Mouse (Mus musculus) liver, embryonic 12.5 days (tissue): Measurements from ENCODE around the gene Vgll4. TPM values are rescaled to one million over a fixed set of nuclear protein-coding genes. Genes with fewer than 3 reads are reported as not detected.

Source experiments
- ATAC-seq: fragments of 200-750 bp; cut with Nextera tagmentation; 2 replicates; pipeline ENCODE4 v1.8.0; 2017; ENCODE audit warnings: moderate number of reproducible peaks, mild to moderate bottlenecking, moderate library complexity
- H3K27ac ChIP-seq: fragments of 300-500 bp; sonication (generic); 2 replicates; pipeline ENCODE4 v1.5.1; 2016; ENCODE audit warnings: mild to moderate bottlenecking
- H3K27me3 ChIP-seq: fragments of 300-500 bp; sonication (generic); replicated peaks from 2 replicates; pipeline ENCODE4 v1.6.1; 2016; ENCODE audit warnings: mild to moderate bottlenecking, moderate library complexity
- H3K36me3 ChIP-seq: fragments of 300-500 bp; sonication (generic); 2 replicates; pipeline ENCODE4 v1.6.1; 2016; ENCODE audit warnings: mild to moderate bottlenecking, moderate library complexity
- H3K4me1 ChIP-seq: fragments of 300-500 bp; sonication (generic); 2 replicates; pipeline ENCODE4 v1.6.1; 2016
- H3K4me2 ChIP-seq: fragments of 300-500 bp; sonication (generic); 2 replicates; pipeline ENCODE4 v1.6.1; 2016; ENCODE audit warnings: mild to moderate bottlenecking, moderate library complexity
- H3K4me3 ChIP-seq: fragments of 300-500 bp; sonication (generic); 2 replicates; pipeline ENCODE4 v1.5.1; 2016; ENCODE audit warnings: mild to moderate bottlenecking, moderate library complexity
- H3K9ac ChIP-seq: fragments of 300-500 bp; sonication (generic); 2 replicates; pipeline ENCODE4 v1.6.1; 2016; ENCODE audit warnings: mild to moderate bottlenecking, moderate library complexity
- H3K9me3 ChIP-seq: fragments of 300-500 bp; sonication (generic); replicated peaks from 2 replicates; pipeline ENCODE4 v1.6.1; 2016; ENCODE audit warnings: mild to moderate bottlenecking, moderate library complexity
- WGBS: fragments of 180-500 bp; shearing (Covaris S2); methylation state at CpG from one replicate; pipeline ENCODE4 v1.1.7; 2016; ENCODE audit not compliant: insufficient replicate concordance; 5-methylcytosine and 5-hydroxymethylcytosine counted together
- polyA plus RNA-seq: library from polyadenylated mRNA; unstranded; fragments of >200 nt; fragmentation: Nextera tagmentation; extraction: Ambion mirVana; gene quantifications from 2 replicates; pipeline ENCODE4 v1.2.1, GENCODE M21; 2016

Vgll4 gene
- polyA plus RNA-seq, 1 experiment from 2014 or later, result 19.3 TPM

DNA sequence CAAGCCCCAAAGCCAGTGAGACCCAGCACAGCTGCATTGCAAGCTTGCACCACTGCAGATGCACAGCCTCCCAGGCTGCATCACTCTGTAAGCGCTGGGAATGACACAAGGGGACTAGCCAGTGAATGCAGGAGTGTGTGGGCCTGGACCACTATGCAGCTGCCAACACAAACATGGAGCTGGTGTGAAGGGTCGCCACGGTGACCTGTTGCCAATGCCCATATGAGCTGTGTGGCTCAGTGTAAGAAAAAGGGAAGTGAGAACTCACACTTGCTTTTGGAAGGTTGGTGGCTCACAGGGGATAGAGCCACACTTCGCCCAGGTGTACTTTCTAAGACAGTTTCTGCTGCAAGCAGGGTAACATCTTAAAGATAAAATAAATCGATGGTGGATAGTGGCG is 83.8 kb downstream of the Vgll4 start:
- ATAC-seq, result no peak
- peaks cover 47% of the 10 kb centered on the region for H3K36me3 ChIP-seq
- H3K4me1 ChIP-seq, result peaks cover 76% of the 10 kb centered on the region
- H3K9me3 ChIP-seq, result no peaks in the 10 kb centered on the region
- no peak overlapping the region for H3K27ac ChIP-seq
- H3K27me3 ChIP-seq, result no peaks in the 10 kb centered on the region
- no peak overlapping the region for H3K4me2 ChIP-seq
- WGBS, result 72% methylated on average over 6 of the region's 6 CpGs
- H3K9ac ChIP-seq, result no peak overlapping the region
- no peak overlapping the region for H3K4me3 ChIP-seq

DNA sequence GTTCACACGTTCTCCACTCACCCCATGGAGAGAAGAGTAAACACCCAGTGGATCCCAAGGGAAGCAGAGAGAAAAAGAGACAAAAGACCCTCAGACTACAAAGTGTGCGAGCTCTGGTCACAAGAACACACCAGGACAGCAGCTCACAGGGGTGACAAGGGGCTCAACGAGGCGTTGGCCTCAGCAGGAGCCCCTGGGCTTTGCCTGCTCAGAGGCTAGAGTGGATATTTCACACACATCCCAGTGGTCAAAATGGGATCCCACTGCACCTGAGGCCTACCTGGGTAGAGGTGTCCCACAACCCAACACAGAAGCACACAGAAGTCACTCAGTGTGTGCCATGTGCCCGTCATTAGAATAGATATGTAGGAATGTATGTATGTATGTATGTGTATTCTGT is 84.7 kb downstream of the Vgll4 start:
- H3K4me1 ChIP-seq, result peaks cover 77% of the 10 kb centered on the region
- no peak overlapping the region for H3K9ac ChIP-seq
- peaks cover 40% of the 10 kb centered on the region for H3K36me3 ChIP-seq
- H3K4me3 ChIP-seq, result no peak overlapping the region
- ATAC-seq, result no peak
- H3K27me3 ChIP-seq, result no peaks in the 10 kb centered on the region
- no peak overlapping the region for H3K27ac ChIP-seq
- 80% methylated on average over 5 of the region's 5 CpGs for WGBS
- no peaks in the 10 kb centered on the region for H3K9me3 ChIP-seq
- H3K4me2 ChIP-seq, result no peak overlapping the region

DNA sequence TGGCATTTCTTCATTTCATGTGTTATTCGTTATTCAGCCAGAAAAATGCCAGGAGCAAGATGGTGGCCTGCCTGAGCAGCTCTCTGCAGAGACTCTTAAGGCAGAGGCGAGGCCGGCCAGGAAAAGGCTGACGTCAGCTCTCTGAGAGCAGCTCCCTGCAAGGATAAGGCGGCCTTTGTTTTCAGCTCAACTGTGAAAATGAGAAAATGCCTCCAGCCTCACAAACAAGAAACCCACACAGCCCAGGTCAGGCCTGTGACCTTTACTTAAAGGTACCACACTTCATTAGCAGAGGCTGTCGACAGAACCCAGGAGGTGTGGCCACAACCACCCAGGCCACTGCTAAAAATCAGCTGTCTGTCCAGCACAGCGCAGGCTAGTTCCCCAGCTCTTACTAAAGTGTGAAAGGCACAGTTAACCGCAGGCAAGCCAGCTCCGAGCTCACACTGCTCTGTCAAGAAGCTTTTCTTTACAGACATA is 86.5 kb downstream of the Vgll4 start:
- peak overlapping the region; percentile 20; the same call in 1 of the 2 replicates for H3K9ac ChIP-seq
- WGBS, result 19% methylated on average over 9 of the region's 9 CpGs

DNA sequence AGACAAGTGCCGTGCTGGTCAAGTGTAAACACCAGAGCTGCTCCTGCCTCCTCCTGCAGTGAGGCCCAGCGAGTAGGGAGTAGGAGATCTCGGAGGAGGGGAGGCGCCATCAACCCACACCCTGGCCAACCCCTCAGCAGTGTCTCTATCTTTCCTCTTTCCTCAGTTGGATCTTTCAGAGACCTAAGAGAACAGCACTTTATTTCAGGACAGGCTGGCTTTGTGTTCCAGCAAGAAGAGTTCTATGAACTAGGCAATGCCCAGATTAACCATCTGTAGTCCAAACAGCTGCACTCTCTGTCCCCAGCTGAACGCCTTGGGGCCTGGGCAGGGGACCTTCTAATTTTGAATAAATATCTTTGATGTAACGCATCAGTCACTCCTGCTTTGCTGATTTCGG is 87.1 kb downstream of the Vgll4 start:
- Histone ChIP-seq H3K9ac (peak overlapping the region; percentile 20), H3K9me3 (no peaks in the 10 kb centered on the region), H3K4me1 (peaks cover 87% of the 10 kb centered on the region), H3K4me2 (peak overlapping the region; percentile 31), H3K27ac (peak overlapping the region; percentile 65), H3K36me3 (peaks cover 24% of the 10 kb centered on the region), H3K4me3 (no peak overlapping the region), H3K27me3 (no peaks in the 10 kb centered on the region)
- 37% methylated on average over 7 of the region's 7 CpGs for WGBS
- peak; percentile 31; the same call in 1 of the 2 replicates for ATAC-seq

More for the DNA sequence above, 86.5 kb downstream of the Vgll4 start:
- no peaks in the 10 kb centered on the region for H3K9me3 ChIP-seq
- peaks cover 85% of the 10 kb centered on the region for H3K4me1 ChIP-seq
- H3K36me3 ChIP-seq, result peaks cover 29% of the 10 kb centered on the region
- no peaks in the 10 kb centered on the region for H3K27me3 ChIP-seq
- peak overlapping the region; percentile 31 for H3K4me2 ChIP-seq
- H3K27ac ChIP-seq, result peak overlapping the region; percentile 65
- no peak overlapping the region for H3K4me3 ChIP-seq
- ATAC-seq, result peak; percentile 44

DNA sequence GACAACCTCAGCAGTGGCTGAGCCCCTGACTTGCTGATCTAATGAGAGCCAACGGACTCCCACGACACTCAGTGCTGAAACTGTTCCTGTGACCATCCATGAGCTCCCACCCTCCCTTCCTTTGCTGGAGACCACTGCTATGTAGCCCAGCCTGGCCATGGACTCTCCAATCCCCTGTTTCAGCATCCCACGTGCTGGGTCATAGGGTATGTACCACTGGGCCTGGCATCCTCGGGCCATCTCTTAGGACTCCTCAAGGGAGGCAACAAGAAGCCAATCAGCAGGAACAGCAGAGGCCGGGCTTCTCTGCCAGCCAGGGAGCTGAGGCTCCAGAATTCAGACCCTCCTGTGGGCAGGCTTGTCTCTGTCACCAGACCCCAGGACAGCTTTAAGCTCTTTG is 87.6 kb downstream of the Vgll4 start:
- Histone ChIP-seq H3K36me3 (peaks cover 21% of the 10 kb centered on the region), H3K9ac (peak overlapping the region; percentile 20; the same call in 1 of the 2 replicates), H3K4me3 (no peak overlapping the region), H3K27ac (peak overlapping the region; percentile 65), H3K27me3 (no peaks in the 10 kb centered on the region), H3K4me2 (peak overlapping the region; percentile 31), H3K4me1 (peaks cover 87% of the 10 kb centered on the region), H3K9me3 (no peaks in the 10 kb centered on the region)
- no peak for ATAC-seq
- WGBS, result 77% methylated on average over 5 of the region's 5 CpGs

DNA sequence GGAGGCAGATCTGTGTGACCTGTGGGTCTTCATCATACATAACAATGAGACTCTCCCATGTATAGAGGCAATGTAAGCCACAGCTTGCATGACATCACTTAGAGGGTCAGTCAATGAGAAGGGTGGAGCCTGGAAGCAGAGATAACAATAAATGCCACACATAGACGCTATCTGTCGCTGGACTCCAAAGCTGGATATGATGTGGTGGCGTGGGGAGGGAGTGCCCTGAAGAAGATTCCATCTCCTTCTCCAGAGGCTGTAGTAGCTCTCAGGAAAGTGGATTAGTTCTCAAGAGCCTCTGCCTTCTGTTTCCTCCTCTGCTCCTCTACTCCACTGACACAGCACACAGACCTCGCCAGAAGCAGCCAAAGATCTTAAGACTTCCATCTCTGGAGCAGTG is 89.0 kb downstream of the Vgll4 start:
- Histone ChIP-seq H3K4me3 (no peak overlapping the region), H3K36me3 (peaks cover 16% of the 10 kb centered on the region), H3K27ac (peak overlapping the region; percentile 40; the same call in 1 of the 2 replicates), H3K27me3 (no peaks in the 10 kb centered on the region), H3K4me1 (peaks cover 87% of the 10 kb centered on the region), H3K9ac (no peak overlapping the region), H3K9me3 (no peaks in the 10 kb centered on the region), H3K4me2 (no peak overlapping the region)
- WGBS, result 25% methylated on average over 4 of the region's 4 CpGs
- no peak; the same call in 1 of the 2 replicates for ATAC-seq

DNA sequence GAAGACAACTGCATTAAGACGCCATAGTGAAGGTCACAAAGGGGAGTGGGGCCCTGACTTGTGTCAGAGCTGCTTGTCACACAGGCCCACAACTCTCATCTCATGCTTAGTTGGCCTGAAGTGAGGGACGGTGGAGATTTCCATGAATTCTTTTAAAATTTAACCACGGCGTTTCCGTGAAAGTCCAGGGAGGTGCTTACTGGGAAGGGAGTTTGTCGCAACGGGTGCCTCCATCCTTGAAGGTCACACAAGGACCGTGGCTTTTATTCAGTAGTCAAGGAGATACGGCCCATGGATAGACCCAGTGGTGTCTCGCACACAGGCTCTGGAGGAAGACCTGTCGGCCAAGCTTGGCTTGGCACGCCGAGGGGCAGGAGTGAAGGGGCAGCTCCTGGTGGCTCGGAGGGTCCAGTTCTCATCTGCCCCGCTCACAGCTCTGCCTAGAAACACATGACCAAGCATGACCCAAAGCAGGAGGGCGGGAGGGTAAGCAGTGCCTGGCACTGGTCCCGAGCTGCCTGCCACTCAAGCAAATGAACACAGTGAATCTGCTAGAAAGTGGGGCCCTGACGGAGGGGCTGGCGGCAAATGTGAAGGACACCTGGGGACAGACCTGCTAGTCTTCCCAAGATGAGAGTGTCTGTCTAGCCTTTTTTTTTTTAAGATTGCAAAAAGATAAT is 90.8 kb downstream of the Vgll4 start:
- no peaks in the 10 kb centered on the region for H3K9me3 ChIP-seq
- H3K9ac ChIP-seq, result no peak overlapping the region
- peaks cover 100% of the 10 kb centered on the region for H3K4me1 ChIP-seq
- H3K4me2 ChIP-seq, result no peak overlapping the region
- WGBS, result 75% methylated on average over 19 of the region's 19 CpGs
- H3K4me3 ChIP-seq, result no peak overlapping the region
- peaks cover 3% of the 10 kb centered on the region for H3K36me3 ChIP-seq
- H3K27ac ChIP-seq, result no peak overlapping the region
- no peak for ATAC-seq
- no peaks in the 10 kb centered on the region for H3K27me3 ChIP-seq

DNA sequence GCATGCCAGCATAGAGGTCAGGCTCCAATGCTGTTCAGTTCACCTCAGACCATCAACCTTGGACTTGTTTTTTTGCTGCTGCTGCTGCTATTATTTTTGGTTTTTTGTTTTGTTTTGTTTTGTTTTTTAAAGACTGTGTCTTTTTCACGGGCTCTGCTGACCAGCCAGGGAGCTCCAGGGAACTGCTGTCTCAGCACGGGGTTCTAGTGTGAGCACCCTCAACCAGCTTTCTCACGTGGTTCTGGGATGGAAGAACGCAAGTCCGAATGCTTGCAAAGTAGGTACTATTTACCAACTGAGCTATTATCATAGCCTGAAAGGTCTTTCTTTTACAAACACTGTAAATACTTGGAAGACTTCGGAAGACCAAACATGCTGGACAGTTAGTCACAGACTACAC is 93.2 kb downstream of the Vgll4 start:
- Histone ChIP-seq H3K9ac (no peak overlapping the region), H3K4me1 (peaks cover 92% of the 10 kb centered on the region), H3K27me3 (no peaks in the 10 kb centered on the region), H3K4me2 (no peak overlapping the region), H3K36me3 (peaks cover 3% of the 10 kb centered on the region), H3K27ac (peak overlapping the region; percentile 85; the same call in 1 of the 2 replicates), H3K4me3 (no peak overlapping the region), H3K9me3 (no peaks in the 10 kb centered on the region)
- no peak for ATAC-seq
- 66% methylated on average over 6 of the region's 6 CpGs for whole genome bisulfite sequencing

DNA sequence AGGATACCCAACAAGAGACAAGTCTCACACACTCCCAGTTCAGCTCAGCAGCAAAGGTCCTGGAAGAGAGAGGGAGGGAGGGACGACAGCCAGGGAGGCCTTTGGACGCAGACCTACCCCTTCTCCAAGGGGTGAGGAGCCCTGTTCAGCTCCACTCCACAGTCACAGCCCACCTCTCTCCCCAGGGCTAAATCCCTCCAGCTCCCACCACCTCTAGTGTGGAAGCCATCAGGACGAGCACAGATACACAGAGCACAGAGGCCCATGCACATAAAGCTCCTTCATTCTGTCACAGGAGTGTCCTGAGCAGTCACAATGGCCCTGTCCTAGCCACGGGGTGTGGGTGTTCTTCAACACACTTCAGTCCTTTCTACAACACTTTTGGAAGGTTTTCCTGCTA is 93.8 kb downstream of the Vgll4 start:
- no peak for ATAC-seq
- 46% methylated on average over 4 of the region's 4 CpGs for WGBS
- peaks cover 88% of the 10 kb centered on the region for H3K4me1 ChIP-seq
- peak overlapping the region; percentile 91; the same call in 1 of the 2 replicates for H3K4me2 ChIP-seq
- H3K4me3 ChIP-seq, result no peak overlapping the region
- no peak overlapping the region for H3K9ac ChIP-seq
- H3K27ac ChIP-seq, result peak overlapping the region; percentile 85
- no peaks in the 10 kb centered on the region for H3K9me3 ChIP-seq
- no peaks in the 10 kb centered on the region for H3K27me3 ChIP-seq
- peaks cover 8% of the 10 kb centered on the region for H3K36me3 ChIP-seq

DNA sequence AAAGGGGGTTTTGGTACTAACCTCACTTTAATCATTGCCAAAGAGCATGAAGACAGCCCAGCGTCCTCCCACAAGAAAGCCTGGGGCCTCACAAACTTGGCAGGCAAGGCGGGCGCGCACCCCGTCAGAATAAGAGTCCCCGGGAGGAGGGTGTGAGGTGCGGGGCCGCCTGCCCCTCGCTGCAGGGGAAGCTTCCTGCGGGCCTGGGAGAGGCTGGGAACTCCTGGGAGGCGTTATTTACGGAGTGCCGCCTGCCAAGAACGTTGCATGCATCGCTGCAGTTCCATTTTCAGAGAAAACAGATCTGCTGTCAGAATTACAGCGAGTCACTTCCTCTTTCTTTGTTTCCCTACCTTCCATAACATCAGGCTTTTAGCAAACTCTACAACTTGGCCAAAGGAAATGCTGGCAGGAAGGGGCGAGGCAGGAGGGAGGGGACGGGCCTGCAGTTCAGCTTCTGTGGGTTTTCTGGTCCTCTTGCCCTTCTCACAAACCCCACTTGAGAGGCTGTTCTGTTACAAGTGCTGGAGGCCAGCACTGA is 94.7 kb downstream of the Vgll4 start:
- Histone ChIP-seq H3K4me3 (peak overlapping the region; percentile 64), H3K4me1 (peaks cover 88% of the 10 kb centered on the region), H3K9me3 (no peaks in the 10 kb centered on the region), H3K36me3 (peaks cover 12% of the 10 kb centered on the region), H3K9ac (peak overlapping the region; percentile 75), H3K27ac (peak overlapping the region; percentile 85), H3K27me3 (no peaks in the 10 kb centered on the region), H3K4me2 (peak overlapping the region; percentile 91)
- peak; percentile 84 for ATAC-seq
- under 1% methylated on average over 18 of the region's 18 CpGs for WGBS

DNA sequence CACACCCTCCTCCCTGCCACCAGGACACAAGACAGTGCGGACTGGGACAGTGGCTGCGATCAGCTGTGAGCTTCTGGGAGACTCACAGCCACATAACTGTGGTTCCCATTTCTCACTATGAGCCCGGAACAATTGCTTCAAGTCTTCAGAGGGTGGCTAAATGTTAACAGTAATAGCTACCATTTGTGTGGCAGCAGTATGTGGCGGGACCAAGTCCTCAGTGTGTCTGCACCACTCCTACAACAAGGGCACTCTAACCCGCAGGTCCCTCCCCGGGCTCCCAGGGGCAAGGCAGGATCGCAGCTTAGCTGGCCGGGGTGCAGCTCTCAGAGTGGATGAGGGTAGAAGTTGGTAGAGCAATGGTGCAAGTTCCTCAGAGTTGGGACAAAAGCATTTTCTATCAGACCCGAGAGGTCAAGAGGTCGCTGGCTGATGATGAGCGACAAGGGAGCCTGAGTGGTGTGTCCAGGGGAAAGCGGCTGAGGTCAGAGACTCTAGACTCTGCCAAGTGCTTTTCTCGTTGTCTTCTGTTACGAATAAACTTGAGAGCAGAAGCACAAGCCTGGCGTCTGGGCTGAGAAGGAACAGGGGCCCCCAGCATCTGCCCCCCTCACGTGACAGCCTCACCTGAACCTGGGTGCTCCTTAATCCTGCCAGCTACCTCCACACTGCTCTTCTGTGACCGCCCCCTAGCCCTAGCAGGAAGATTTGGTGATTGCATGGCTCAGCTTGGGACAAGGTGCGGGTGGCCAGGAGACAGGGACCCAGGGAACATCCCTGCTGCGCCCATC is 95.5 kb downstream of the Vgll4 start:
- Histone ChIP-seq H3K4me3 (peak overlapping the region; percentile 64), H3K4me1 (peaks cover 88% of the 10 kb centered on the region), H3K9ac (peak overlapping the region; percentile 75), H3K27ac (peak overlapping the region; percentile 85), H3K4me2 (peak overlapping the region; percentile 91), H3K9me3 (no peaks in the 10 kb centered on the region), H3K27me3 (no peaks in the 10 kb centered on the region), H3K36me3 (peaks cover 14% of the 10 kb centered on the region)
- 11% methylated on average over 19 of the region's 19 CpGs for WGBS
- ATAC-seq, result peak; percentile 63

DNA sequence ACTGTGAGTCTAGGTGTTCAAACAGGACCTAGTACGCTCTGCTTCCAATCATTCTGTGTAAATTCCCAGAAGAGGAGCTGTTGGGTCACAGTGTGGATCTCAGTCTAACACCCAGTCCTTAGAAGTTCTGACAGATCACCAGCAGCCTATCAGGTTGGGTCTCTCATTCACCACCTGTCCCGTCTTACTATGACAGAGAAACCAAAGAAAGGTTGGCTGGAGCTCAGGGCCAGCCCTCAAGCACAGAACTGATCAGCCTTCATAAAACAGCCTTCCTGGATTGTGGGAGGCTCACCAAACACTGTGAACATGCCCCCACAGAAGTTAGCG is 96.0 kb downstream of the Vgll4 start:
- Histone ChIP-seq H3K4me1 (peaks cover 88% of the 10 kb centered on the region), H3K9me3 (no peaks in the 10 kb centered on the region), H3K27ac (peak overlapping the region; percentile 85), H3K27me3 (no peaks in the 10 kb centered on the region), H3K9ac (peak overlapping the region; percentile 75), H3K4me2 (peak overlapping the region; percentile 91), H3K36me3 (peaks cover 17% of the 10 kb centered on the region), H3K4me3 (peak overlapping the region; percentile 64)
- no peak for ATAC-seq
- WGBS, result 66% methylated on average over 3 of the region's 3 CpGs
